Mouse (Mus musculus) monocyte, adult 5-6 weeks (primary cell): ENCODE results near the gene Vmn1r60. TPM values are rescaled to one million over a fixed set of nuclear protein-coding genes. Genes with fewer than 3 reads are reported as not detected.
"Not testable (repeated sequence)": the region's sequence is repeated elsewhere in the genome, so short reads cannot be mapped to it uniquely, and the experiment has no call there.

ENCODE experiments used
- ATAC-seq: fragments of 153-309, 156-312 bp; replicated peaks from 2 replicates; pipeline ENCODE4 v1.8.0; 2017; ENCODE audit warnings: mild to moderate bottlenecking; ENCODE audit not compliant: low TSS enrichment, insufficient number of reproducible peaks, severe bottlenecking, poor library complexity, low FRiP score
- total RNA-seq: library from RNA; stranded (forward); fragments of 200-1000, 200-491, 200-594 nt; gene quantifications from 3 replicates; pipeline ENCODE4 v1.2.3, GENCODE M21; 2017

Vmn1r60 gene
- not detected in 3 replicates for total RNA-seq

- ATAC-seq = not testable (repeated sequence)
Observed at GRCm38 (mm10) chr7:5547217-5547616, at the start of gene Vmn1r60. TSS of gene Vmn1r60 (minus strand) at chr7:5547317.

DNA sequence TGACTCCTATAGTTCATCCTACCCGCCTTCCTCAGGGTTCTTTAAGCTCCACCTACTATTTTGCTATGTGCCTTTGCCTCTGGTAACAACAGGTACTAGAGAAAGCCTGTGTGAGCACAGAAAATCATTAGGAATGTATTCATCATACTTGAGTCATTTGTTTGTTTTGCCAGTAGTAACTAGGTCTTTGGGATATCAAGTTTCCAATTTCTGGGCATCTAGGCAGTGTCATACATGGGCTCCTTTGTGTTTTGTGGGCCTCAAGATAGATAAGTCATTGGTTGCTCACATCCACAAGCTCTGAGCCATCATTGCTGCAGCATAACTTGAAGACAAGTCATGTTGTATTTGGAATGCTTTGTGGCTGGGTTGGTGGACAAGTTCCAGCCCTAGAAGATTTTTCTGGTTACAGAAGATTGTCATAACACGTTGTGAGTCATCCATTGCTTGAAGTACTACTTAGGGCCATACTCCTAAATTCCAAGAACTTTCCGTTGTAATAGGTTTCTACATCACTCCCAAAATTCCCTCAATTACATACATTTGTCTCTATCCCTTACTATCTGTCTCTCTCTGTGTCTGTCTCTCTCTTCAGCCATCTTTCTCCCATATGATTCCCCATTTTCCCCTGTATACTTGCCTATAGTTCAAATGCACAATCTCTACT, 6.2 kb downstream of the Vmn1r60 start:
- not testable (repeated sequence) for ATAC-seq

DNA sequence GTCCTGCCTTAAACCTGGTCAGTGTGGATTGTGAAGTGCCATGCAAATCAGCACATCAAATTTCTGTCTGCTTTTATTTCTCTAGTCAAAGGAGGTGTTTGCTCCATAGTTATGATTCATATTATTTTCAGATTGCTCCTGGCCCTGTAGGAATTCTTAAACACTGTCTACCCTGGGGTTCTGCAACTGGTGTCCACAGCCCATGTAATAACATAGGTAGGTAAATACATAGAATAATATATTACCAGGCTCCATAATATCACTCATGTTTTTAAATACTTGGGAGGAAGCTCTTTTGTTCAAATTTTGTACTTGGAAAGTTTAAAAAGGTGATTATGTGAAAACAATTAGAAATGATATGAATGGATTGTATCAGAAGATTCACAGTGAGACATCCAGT, 53.3 kb downstream of the Vmn1r60 start, which contains the start of gene Vmn2r28:
Vmn2r28 (minus strand) TSS at position 101 of the 400 bp plus-strand sequence.
- not testable (repeated sequence) for ATAC-seq

Other genes with a start within 250 kb of the Vmn1r60 start
- gene Gm5065, start 196.8 kb downstream of the Vmn1r60 start, total RNA-seq = not detected in 3 replicates
- not detected in 3 replicates for gene Nlrp2, start 196.3 kb downstream of the Vmn1r60 start, total RNA-seq
- gene Vmn1r58, start 133.9 kb downstream of the Vmn1r60 start, total RNA-seq = not detected in 3 replicates
- not detected in 3 replicates for gene Vmn1r59, start 90.5 kb downstream of the Vmn1r60 start, total RNA-seq
- gene Vmn2r28, start 53.4 kb downstream of the Vmn1r60 start, total RNA-seq = 0.85 TPM in 1 of 3 replicates, not detected in the others
- gene Vmn1r61, start 66.0 kb upstream of the Vmn1r60 start, total RNA-seq = not detected in 3 replicates
- not detected in 3 replicates for gene Vmn1r62, start 126.3 kb upstream of the Vmn1r60 start, total RNA-seq